Mouse (Mus musculus) heart, embryonic 13.5 days (tissue): ENCODE results near the gene Cmah. TPM values are rescaled to one million over a fixed set of nuclear protein-coding genes. Genes with fewer than 3 reads are reported as not detected.

Source experiments
- ATAC-seq: fragments of 200-750 bp; cut with Nextera tagmentation; 2 replicates; pipeline ENCODE4 v1.8.0; 2017; ENCODE audit warnings: moderate TSS enrichment; ENCODE audit not compliant: insufficient number of reproducible peaks, low FRiP score, low TSS enrichment; ENCODE audit errors: extremely low read depth
- H3K27ac ChIP-seq: fragments of 300-500 bp; sonication (generic); replicated peaks from 2 replicates; pipeline ENCODE4 v1.5.1; 2015; ENCODE audit warnings: moderate library complexity, mild to moderate bottlenecking, inconsistent platforms
- H3K27me3 ChIP-seq: fragments of 300-500 bp; sonication (generic); replicated peaks from 2 replicates; pipeline ENCODE4 v1.6.1; 2015; ENCODE audit warnings: mild to moderate bottlenecking, inconsistent platforms
- H3K36me3 ChIP-seq: fragments of 300-500 bp; sonication (generic); 2 replicates; pipeline ENCODE4 v1.6.1; 2015; ENCODE audit warnings: mild to moderate bottlenecking, inconsistent platforms
- H3K4me1 ChIP-seq: fragments of 300-500 bp; sonication (generic); 2 replicates; pipeline ENCODE4 v1.6.1; 2015; ENCODE audit warnings: inconsistent platforms
- H3K4me2 ChIP-seq: fragments of 300-500 bp; sonication (generic); 2 replicates; pipeline ENCODE4 v1.6.1; 2015; ENCODE audit warnings: inconsistent platforms, mild to moderate bottlenecking, moderate library complexity
- H3K4me3 ChIP-seq: fragments of 300-500 bp; sonication (generic); 2 replicates; pipeline ENCODE4 v1.5.1; 2015; ENCODE audit warnings: moderate library complexity, mild to moderate bottlenecking, inconsistent platforms
- H3K9ac ChIP-seq: fragments of 300-500 bp; sonication (generic); 2 replicates; pipeline ENCODE4 v1.6.1; 2015; ENCODE audit warnings: inconsistent platforms, mild to moderate bottlenecking, moderate library complexity
- H3K9me3 ChIP-seq: fragments of 300-500 bp; sonication (generic); 2 replicates; pipeline ENCODE4 v1.6.1; 2016; ENCODE audit warnings: inconsistent platforms
- WGBS: fragments of 180-500 bp; shearing (Covaris S2); methylation state at CpG from one replicate; pipeline ENCODE4 v1.1.7; 2015; ENCODE audit warnings: mixed read lengths; 5-methylcytosine and 5-hydroxymethylcytosine counted together
- polyA plus RNA-seq: library from polyadenylated mRNA; unstranded; fragments of >200 nt; fragmentation: Nextera tagmentation; extraction: Ambion mirVana; gene quantifications from 2 replicates; pipeline ENCODE4 v1.2.1, GENCODE M21; 2015

Cmah gene
- polyA plus RNA-seq, 1 experiment from 2014 or later = 0.37 TPM

DNA sequence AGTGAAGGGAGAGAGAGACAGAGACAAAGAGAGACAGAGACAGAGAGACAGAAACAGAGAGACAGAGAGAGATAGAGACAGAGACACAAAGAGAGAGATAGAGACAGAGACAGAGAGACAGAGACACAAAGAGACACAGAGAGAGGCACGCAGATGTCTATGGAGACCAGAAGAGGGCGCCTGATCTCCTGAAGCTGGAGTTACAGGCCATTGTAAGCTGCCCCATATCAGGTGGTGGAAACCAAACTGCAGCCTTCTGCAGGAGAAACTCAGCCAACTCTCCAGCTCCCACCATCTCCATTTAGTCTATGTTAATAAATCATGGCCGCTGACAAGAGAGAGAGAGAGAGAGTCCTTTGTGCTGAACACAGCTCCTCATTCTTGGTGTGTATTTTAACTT, 172.3 kb downstream of the Cmah start:
- H3K27ac ChIP-seq = no peak overlapping the region
- peaks cover 63% of the 10 kb centered on the region for H3K4me1 ChIP-seq
- no peak overlapping the region for H3K4me2 ChIP-seq
- no peaks in the 10 kb centered on the region for H3K9me3 ChIP-seq
- H3K9ac ChIP-seq = no peak overlapping the region
- H3K4me3 ChIP-seq = no peak overlapping the region
- ATAC-seq = no peak
- 36% methylated on average over 3 of the region's 3 CpGs for WGBS
- no peaks in the 10 kb centered on the region for H3K36me3 ChIP-seq
- peaks cover 12% of the 10 kb centered on the region for H3K27me3 ChIP-seq

DNA sequence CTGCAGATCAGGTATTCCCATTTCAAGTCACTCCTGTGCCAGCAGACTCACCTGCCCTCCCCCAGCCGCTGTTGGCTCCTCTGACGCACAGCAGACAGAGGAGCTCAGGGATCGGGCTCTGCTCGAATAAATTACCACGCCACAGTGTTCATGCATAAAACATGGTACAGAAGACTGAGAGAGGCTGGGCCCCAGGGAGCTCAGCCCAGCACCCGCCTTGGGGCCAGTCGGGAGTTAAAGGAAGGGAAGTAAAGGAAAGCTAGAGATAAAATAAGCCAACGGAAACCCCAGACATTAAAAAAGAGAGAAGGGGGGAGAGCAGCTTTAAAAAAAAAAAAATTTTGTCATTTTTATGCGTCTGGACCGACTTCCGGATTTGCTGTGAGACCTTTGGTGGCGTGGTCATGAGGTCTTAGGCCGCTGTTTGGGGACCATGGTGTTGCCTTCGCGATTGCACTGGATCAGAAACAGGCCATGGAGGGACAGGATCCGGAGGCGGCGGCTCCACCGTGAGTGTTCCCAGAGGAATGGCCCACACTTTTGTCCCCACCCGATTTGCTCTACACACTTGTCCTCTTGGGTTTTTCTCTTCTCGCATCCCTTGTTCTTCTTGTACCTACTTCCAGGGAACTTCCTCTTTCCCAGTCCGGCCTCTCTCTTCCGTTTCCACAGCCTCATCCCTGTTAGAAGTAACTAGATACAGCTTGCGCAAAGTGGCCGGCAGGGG, 174.1 kb downstream of the Cmah start:
- Histone ChIP-seq H3K27ac (no peak overlapping the region), H3K4me3 (no peak overlapping the region), H3K36me3 (no peaks in the 10 kb centered on the region), H3K27me3 (peaks cover 8% of the 10 kb centered on the region; the same call in 1 of the 2 replicates), H3K9me3 (no peaks in the 10 kb centered on the region), H3K4me1 (peaks cover 55% of the 10 kb centered on the region), H3K9ac (no peak overlapping the region), H3K4me2 (no peak overlapping the region)
- ATAC-seq = no peak
- 79% methylated on average over 25 of the region's 25 CpGs for WGBS

DNA sequence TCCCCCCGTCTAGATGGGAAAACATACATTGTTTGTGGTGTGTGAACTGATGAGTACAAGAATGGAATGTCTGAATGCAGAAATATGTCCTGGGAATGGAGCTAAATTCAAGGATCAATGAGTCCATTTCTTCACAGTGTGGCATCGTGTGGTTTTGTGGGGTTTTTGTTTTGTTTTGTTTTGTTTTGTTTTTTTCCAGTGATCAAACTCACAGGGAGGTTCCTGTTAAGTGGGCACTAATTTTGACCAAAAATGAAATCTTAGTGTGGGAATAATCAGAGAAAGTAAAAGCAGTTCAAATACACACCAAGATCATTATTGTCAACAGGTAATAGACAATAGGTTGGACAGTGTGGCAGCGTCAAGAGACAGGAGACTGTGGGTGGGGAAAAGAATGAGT, 174.7 kb downstream of the Cmah start:
- 89% methylated on average over 3 of the region's 3 CpGs for WGBS

DNA sequence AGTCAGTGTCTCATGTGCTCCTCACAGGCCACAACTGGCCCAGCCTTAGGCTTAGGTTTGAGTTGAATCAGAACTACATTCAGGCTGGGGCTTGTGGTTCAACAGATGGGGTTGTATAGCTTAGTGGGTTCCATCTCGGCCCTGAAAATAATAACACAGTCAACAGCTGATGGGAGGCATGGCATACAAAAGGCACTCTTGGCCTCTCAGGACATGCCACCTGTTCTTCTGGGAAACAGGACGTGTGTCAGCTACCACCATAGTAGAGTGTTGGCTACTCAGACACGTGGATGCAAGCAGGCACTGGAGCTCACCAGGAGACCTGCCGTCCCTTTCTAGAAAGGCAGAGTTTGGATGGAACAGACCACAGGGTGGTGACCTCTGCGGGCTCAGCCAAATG, 178.6 kb downstream of the Cmah start:
- Histone ChIP-seq H3K9me3 (no peaks in the 10 kb centered on the region), H3K27me3 (0 out of 2 replicates have a peak, but pooled peaks cover 7% of the 10 kb centered on the region), H3K4me1 (peaks cover 26% of the 10 kb centered on the region), H3K4me3 (no peak overlapping the region), H3K27ac (no peak overlapping the region), H3K4me2 (no peak overlapping the region), H3K36me3 (no peaks in the 10 kb centered on the region), H3K9ac (no peak overlapping the region)
- WGBS = 78% methylated on average over 5 of the region's 5 CpGs
- no peak for ATAC-seq

More for the DNA sequence above, 174.7 kb downstream of the Cmah start:
- no peak for ATAC-seq
- Histone ChIP-seq H3K9ac (no peak overlapping the region), H3K9me3 (no peaks in the 10 kb centered on the region), H3K27me3 (peaks cover 8% of the 10 kb centered on the region; the same call in 1 of the 2 replicates), H3K4me1 (peaks cover 53% of the 10 kb centered on the region), H3K36me3 (no peaks in the 10 kb centered on the region), H3K4me2 (no peak overlapping the region), H3K27ac (no peak overlapping the region), H3K4me3 (no peak overlapping the region)

DNA sequence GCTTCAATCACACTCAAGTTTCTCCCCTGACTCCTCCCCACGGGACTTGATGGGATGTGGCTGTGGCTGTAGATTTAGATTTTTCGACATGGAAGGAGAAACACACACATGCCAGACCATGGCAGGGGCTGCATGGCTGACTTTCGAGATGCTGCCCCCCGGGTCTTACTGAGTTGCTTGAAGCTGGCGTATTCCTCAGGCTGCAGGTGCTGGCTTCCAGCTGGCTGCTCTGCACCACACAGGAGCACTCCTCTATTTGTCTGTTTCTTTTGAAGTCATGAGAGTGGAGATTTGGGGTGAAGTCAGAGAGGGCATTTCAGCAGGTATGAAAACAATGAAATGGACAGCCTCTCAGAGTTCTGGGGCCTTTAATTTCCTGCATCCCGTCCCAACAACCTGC, 180.0 kb downstream of the Cmah start:
- no peak for ATAC-seq
- H3K9me3 ChIP-seq = no peaks in the 10 kb centered on the region
- no peak overlapping the region for H3K4me2 ChIP-seq
- no peak overlapping the region for H3K4me3 ChIP-seq
- peaks cover 24% of the 10 kb centered on the region for H3K4me1 ChIP-seq
- H3K27me3 ChIP-seq = 0 out of 2 replicates have a peak, but pooled peaks cover 2% of the 10 kb centered on the region
- 70% methylated on average over 6 of the region's 6 CpGs for WGBS
- no peaks in the 10 kb centered on the region for H3K36me3 ChIP-seq
- H3K27ac ChIP-seq = no peak overlapping the region
- no peak overlapping the region for H3K9ac ChIP-seq

DNA sequence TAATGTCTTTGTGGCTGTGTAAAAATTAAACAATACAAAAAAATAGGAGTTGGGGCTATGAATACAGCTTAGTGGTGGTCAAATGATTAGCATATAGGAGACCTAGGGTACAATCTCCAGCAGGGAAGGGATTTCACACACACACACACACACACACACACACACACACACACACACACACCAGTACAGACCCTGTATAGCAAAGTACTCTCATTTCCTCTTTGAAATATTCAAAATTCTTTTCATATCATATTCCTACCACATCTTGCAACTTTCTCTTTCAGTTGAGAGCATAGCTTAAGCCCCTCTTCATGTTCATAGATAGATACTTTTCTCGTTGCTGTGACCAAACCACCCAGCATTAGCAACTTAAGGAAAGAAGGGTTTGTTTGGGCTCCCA, 181.7 kb downstream of the Cmah start:
- H3K4me2 ChIP-seq = no peak overlapping the region
- H3K27ac ChIP-seq = no peak overlapping the region
- no peaks in the 10 kb centered on the region for H3K9me3 ChIP-seq
- peaks cover 13% of the 10 kb centered on the region for H3K4me1 ChIP-seq
- H3K4me3 ChIP-seq = no peak overlapping the region
- 33% methylated on average over 1 of the region's 1 CpGs for WGBS
- no peaks in the 10 kb centered on the region for H3K36me3 ChIP-seq
- 0 out of 2 replicates have a peak, but pooled peaks cover 2% of the 10 kb centered on the region for H3K27me3 ChIP-seq
- H3K9ac ChIP-seq = no peak overlapping the region
- ATAC-seq = no peak

DNA sequence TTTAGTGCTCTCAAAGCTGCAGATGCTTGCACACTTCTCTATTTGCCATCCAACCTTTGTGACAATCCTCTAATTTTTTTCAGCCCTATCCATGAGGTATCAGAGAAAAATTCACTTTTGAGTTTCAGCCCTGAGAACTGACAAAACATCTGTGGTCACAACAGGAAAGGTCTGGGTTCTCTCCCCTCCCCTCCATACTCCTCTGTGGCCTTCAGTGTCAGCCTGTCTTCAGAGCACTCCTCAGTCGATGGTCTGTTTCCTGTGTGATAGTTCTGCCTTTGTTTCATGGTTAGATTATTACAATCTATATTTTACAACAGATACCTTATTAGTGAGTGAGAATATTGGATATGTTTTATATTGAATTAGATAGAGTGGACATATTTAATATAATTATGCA, 184.2 kb downstream of the Cmah start:
- Histone ChIP-seq H3K27me3 (0 out of 2 replicates have a peak, but pooled peaks cover 2% of the 10 kb centered on the region), H3K4me2 (no peak overlapping the region), H3K9me3 (no peaks in the 10 kb centered on the region), H3K27ac (no peak overlapping the region), H3K9ac (no peak overlapping the region), H3K4me1 (peaks cover 9% of the 10 kb centered on the region), H3K4me3 (no peak overlapping the region), H3K36me3 (no peaks in the 10 kb centered on the region)
- ATAC-seq = no peak
- 38% methylated on average over 1 of the region's 1 CpGs for WGBS

DNA sequence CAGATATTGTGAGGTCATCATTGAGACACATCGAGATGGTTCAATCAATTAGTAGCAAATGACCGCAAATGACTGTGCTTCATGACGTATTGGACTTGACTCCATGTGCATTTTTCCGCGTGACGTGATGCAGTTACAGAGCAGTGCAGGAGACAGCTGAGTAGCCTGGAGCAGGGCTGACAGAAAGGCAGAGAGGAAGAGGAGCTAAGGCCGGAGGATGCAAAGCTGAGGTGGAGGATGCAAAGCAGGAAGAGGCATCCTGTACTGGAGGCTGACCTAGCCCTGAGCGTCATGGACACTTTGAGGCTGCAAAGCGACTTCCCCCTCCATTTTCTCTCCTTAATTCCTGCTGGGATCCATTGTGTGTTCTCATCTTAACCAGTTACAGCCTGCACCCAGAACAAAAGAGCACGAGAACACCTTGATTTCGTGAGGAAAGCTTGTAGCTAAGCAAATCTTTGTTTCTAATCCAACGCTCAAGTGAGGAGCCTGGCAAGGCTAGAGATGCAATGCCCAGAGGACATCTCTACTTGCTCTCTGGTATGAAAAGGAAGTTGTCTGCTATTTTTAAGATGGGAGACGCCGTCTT, 184.8 kb downstream of the Cmah start:
- 77% methylated on average over 14 of the region's 14 CpGs for WGBS
- H3K9ac ChIP-seq = no peak overlapping the region
- H3K36me3 ChIP-seq = no peaks in the 10 kb centered on the region
- no peaks in the 10 kb centered on the region for H3K9me3 ChIP-seq
- peaks cover 5% of the 10 kb centered on the region; the same call in 1 of the 2 replicates for H3K4me1 ChIP-seq
- H3K4me3 ChIP-seq = no peak overlapping the region
- H3K27ac ChIP-seq = no peak overlapping the region
- ATAC-seq = no peak
- H3K4me2 ChIP-seq = no peak overlapping the region
- H3K27me3 ChIP-seq = 0 out of 2 replicates have a peak, but pooled peaks cover 2% of the 10 kb centered on the region

DNA sequence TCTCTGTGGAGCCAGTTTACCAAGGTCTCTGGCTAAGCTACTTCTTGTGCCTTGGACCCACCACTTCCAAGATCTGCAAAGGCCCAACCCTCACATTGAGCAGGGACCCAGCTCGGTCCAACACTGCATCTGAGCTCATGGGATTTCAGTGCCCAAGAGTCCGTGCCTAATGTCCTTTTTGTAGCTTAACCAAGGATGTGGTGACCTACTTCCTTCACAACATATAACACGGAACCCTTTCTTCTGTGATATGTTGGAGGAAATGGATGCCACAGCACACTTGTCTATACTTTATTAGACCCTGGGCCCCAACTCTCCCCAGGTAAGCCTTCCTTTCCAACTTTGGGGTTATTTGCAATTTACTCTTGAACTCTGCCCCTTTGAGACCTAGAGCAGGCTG, 186.5 kb downstream of the Cmah start:
- no peaks in the 10 kb centered on the region for H3K36me3 ChIP-seq
- no peak overlapping the region for H3K9ac ChIP-seq
- no peak overlapping the region for H3K4me3 ChIP-seq
- WGBS = 79% methylated on average over 3 of the region's 3 CpGs
- no peaks in the 10 kb centered on the region for H3K9me3 ChIP-seq
- H3K27me3 ChIP-seq = 0 out of 2 replicates have a peak, but pooled peaks cover 2% of the 10 kb centered on the region
- H3K4me2 ChIP-seq = no peak overlapping the region
- H3K4me1 ChIP-seq = 0 out of 2 replicates have a peak, but pooled peaks cover 5% of the 10 kb centered on the region
- no peak overlapping the region for H3K27ac ChIP-seq
- ATAC-seq = no peak

DNA sequence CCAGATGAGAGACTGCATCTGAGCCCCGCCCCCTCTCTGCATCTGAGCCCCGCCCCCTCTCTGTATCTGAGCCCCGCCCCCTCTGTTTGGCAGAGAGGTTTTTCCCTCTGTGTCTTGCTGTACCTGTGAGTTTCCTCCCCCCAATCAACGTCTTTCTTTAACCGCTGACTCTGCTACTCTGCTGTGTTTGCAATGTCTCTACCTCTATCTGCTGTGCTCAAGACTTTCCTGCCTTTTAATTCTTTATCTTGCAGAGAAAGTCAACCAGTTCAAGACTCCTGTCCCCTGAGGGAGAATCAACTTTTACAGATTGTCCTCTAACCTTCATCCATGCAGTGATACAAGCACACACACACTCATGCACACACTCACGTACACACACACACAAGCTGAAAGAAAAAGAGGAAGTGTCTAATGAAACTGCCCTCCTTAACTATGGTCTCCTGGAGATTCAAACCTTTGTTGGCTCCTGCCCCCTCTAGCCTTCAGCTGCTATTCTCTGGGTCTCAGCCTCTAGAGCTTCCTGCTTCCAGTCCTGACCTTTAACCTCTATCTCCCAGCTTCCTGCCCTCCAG, 188.0 kb downstream of the Cmah start:
- Histone ChIP-seq H3K9me3 (no peaks in the 10 kb centered on the region), H3K4me1 (peaks cover 11% of the 10 kb centered on the region), H3K4me3 (no peak overlapping the region), H3K27ac (no peak overlapping the region), H3K9ac (no peak overlapping the region), H3K27me3 (no peaks in the 10 kb centered on the region), H3K4me2 (no peak overlapping the region), H3K36me3 (no peaks in the 10 kb centered on the region)
- WGBS = 41% methylated on average over 6 of the region's 6 CpGs
- no peak for ATAC-seq

DNA sequence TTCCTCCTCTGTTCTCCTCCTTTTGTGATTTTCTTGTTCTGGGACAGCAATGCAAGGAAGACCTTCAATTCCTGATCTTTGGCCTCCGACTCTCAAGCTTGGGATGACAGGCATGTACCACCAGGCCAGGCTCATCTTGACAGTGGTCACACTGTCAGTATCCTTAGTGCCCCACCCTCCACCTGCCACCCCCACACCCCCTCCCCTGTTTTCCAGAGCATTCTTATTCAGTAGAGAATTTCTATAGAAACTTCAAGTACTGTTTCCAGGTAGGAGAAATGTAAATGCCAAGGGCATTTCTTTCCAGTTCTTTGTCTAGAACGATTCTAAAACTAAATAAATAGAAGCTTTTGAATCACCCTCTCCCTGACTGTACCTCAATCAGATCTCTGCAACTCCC, 190.6 kb downstream of the Cmah start:
- Histone ChIP-seq H3K9ac (no peak overlapping the region), H3K27ac (no peak overlapping the region), H3K27me3 (no peaks in the 10 kb centered on the region), H3K36me3 (no peaks in the 10 kb centered on the region), H3K4me2 (no peak overlapping the region), H3K4me1 (peaks cover 29% of the 10 kb centered on the region), H3K4me3 (no peak overlapping the region), H3K9me3 (no peaks in the 10 kb centered on the region)
- ATAC-seq = no peak
- 68% methylated on average over 2 of the region's 2 CpGs for WGBS
